Mouse (Mus musculus): ENCODE results near the gene Eif3f. TPM values are rescaled to one million over a fixed set of nuclear protein-coding genes. Genes with fewer than 3 reads are reported as not detected.

The Eif3f gene
- total and polyA plus RNA-seq, 3 experiments, result 86.9 to 172 (median 119) TPM

DNA sequence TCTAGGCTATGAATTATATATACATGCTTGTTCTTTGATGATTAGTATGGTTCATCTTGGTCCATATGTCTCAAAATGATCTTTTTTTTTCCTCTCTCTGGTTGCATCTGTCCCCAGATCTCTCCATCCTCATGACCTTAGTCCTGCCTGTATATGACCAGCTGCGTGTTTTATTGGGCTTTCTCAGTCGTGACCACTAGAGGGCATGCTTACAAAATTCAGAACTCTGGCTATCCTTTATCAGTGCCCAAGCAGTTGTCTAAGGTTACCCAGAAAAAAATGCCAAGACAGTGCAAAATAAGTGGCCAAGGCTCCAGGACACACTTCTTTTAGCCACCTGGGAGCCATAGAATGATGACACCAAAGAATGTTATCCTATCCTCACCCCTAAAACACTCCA is 9.8 kb downstream of the Eif3f start:
- H3K36me3 ChIP-seq (replicated peaks in 1 of 2; ENCODE audit: control insufficient read depth in 1 of 2, insufficient read depth in 1 of 2, low read length in 1 of 2), result peaks cover 47 to 83% of the 10 kb centered on the region in 2 experiments
- TF ChIP-seq GABPA (IDR thresholded peaks at IDR 0.05; ENCODE audit: insufficient replicate concordance, low read depth, low read length) (no peak), JUND (conservative IDR thresholded peaks at IDR 0.05; ENCODE audit: low read depth, low read length) (no peak), BHLHE40 (IDR thresholded peaks at IDR 0.05; ENCODE audit: low read depth, low read length) (no peak), MAFK (IDR thresholded peaks at IDR 0.05; ENCODE audit: insufficient replicate concordance, low read length) (no peak), MAX (IDR thresholded peaks at IDR 0.05; ENCODE audit: low read length) (no peak), ZKSCAN1 (IDR thresholded peaks at IDR 0.05; ENCODE audit: borderline replicate concordance, low read depth, low read length) (no peak), MEF2A (IDR thresholded peaks at IDR 0.05; ENCODE audit: borderline replicate concordance, low read depth, low read length) (no peak), CTCF (conservative IDR thresholded peaks at IDR 0.05 in 1 of 2, IDR thresholded peaks at IDR 0.05 in 1 of 2; ENCODE audit: low read depth in 2 of 2, low read length in 2 of 2) (peak; percentile 61 to 70; a peak in 3 of 4 replicates), ZC3H11A (IDR thresholded peaks at IDR 0.05; ENCODE audit: low read depth, low read length) (no peak), USF2 (conservative IDR thresholded peaks at IDR 0.05; ENCODE audit: low read depth, low read length) (no peak), NRF1 (IDR thresholded peaks at IDR 0.05; ENCODE audit: low read depth, low read length) (no peak), SMC3 (IDR thresholded peaks at IDR 0.05; ENCODE audit: low read depth, low read length) (peak; percentile 39), CHD2 (IDR thresholded peaks at IDR 0.05; ENCODE audit: low read length) (no peak), ELF1 (IDR thresholded peaks at IDR 0.05; ENCODE audit: low read depth, low read length) (no peak), RAD21 (IDR thresholded peaks at IDR 0.05; ENCODE audit: low read depth, low read length) (peak; percentile 10), CHD1 (IDR thresholded peaks at IDR 0.05; ENCODE audit: low read depth, low read length) (no peak), TCF12 (IDR thresholded peaks at IDR 0.05; ENCODE audit: low read depth, low read length) (no peak), MYC (IDR thresholded peaks at IDR 0.05; ENCODE audit: low read depth, low read length) (no peak)
- dilution Hi-C loops (cut with MboI; ENCODE audit: extremely low pct_ligation_motif_present, extremely low pct_unique_long_range_greater_than_20kb, low sequenced_read_pairs), result no loop called here

DNA sequence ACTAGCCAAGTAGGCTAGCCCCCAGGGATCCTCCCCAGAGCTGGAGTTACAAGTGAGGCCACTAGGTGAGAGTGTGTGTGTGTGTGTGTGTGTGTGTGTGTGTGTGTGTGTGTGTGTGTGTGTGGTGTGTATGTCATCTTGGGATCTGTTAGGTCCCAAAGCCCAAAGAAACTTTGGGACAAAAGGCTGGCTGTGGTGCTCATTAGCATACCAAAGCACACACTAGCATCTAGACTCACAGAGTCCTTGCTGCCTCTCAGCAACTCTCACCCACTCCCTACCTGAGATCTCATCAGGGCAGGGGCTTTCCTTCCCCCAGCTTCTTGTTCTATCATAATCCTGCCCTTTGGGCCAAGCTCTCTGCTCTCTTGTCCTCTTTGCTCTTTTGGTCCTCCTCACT is 14.4 kb downstream of the Eif3f start:
- H3K27me3 ChIP-seq (replicated peaks), result no peaks in the 10 kb centered on the region
- H3K9me3 ChIP-seq (replicated peaks; ENCODE audit: low read length), result peaks cover 7% of the 10 kb centered on the region
- no peak overlapping the region for H3K4me3 ChIP-seq (replicated peaks in 1 of 3; ENCODE audit: low read depth in 2 of 3, low read length in 2 of 3, poor library complexity in 1 of 3)
- dilution Hi-C loops (cut with MboI; ENCODE audit: extremely low pct_ligation_motif_present, extremely low pct_unique_long_range_greater_than_20kb, low sequenced_read_pairs), result no loop called here
- TF ChIP-seq USF2 (conservative IDR thresholded peaks at IDR 0.05; ENCODE audit: low read depth, low read length), result no peak
- TF ChIP-seq ZNF384 (IDR thresholded peaks at IDR 0.05; ENCODE audit: low read depth, low read length), result no peak
- TF ChIP-seq MAX (IDR thresholded peaks at IDR 0.05; ENCODE audit: low read length), result no peak
- no peak for TF ChIP-seq CHD1 (IDR thresholded peaks at IDR 0.05; ENCODE audit: low read depth, low read length)
- no peak for TF ChIP-seq SIN3A (IDR thresholded peaks at IDR 0.05; ENCODE audit: low read length)
- TF ChIP-seq E2F4 (IDR thresholded peaks at IDR 0.05; ENCODE audit: insufficient replicate concordance, low read depth, low read length), result no peak
- TF ChIP-seq MAFK (IDR thresholded peaks at IDR 0.05; ENCODE audit: insufficient replicate concordance, low read length), result no peak
- no peak for TF ChIP-seq MYC (IDR thresholded peaks at IDR 0.05; ENCODE audit: low read depth, low read length)
- TF ChIP-seq EP300 (IDR thresholded peaks at IDR 0.05; ENCODE audit: low read length), result no peak
- no peak for TF ChIP-seq JUN (IDR thresholded peaks at IDR 0.05; ENCODE audit: insufficient read depth, low read depth, low read length)
- no peak for TF ChIP-seq ELF1 (IDR thresholded peaks at IDR 0.05; ENCODE audit: low read depth, low read length)
- TF ChIP-seq HCFC1 (IDR thresholded peaks at IDR 0.05; ENCODE audit: low read depth, low read length), result no peak
- no peak for TF ChIP-seq TBP (conservative IDR thresholded peaks at IDR 0.05; ENCODE audit: low read depth, low read length)
- TF ChIP-seq ZMIZ1 (IDR thresholded peaks at IDR 0.05; ENCODE audit: low read depth, low read length), result no peak
- TF ChIP-seq NRF1 (IDR thresholded peaks at IDR 0.05; ENCODE audit: low read depth, low read length), result no peak
- TF ChIP-seq TCF12 (IDR thresholded peaks at IDR 0.05; ENCODE audit: low read depth, low read length), result no peak
- TF ChIP-seq JUND (conservative IDR thresholded peaks at IDR 0.05; ENCODE audit: low read depth, low read length), result no peak
- no peak for TF ChIP-seq BHLHE40 (IDR thresholded peaks at IDR 0.05; ENCODE audit: low read depth, low read length)
- no peak for TF ChIP-seq ZKSCAN1 (IDR thresholded peaks at IDR 0.05; ENCODE audit: borderline replicate concordance, low read depth, low read length)
- no peak for TF ChIP-seq SMC3 (IDR thresholded peaks at IDR 0.05; ENCODE audit: low read depth, low read length)
- DNase-seq (ENCODE audit: extremely low read depth), result no peak
- no peak overlapping the region for H3K9ac ChIP-seq (ENCODE audit: insufficient read depth, low read depth)
- in situ Hi-C loops (cut with MboI; ENCODE audit: low pct_ligation_motif_present, low pct_unique_long_range_greater_than_20kb, low sequenced_read_pairs), result no loop called here
- no peak overlapping the region for H3K27ac ChIP-seq (ENCODE audit: insufficient read depth, low read depth)
- no peaks in the 10 kb centered on the region for H3K79me2 ChIP-seq (replicated peaks; ENCODE audit: control insufficient read depth, extremely low read depth, insufficient read depth, poor library complexity, severe bottlenecking)
- no peak overlapping the region for H3K4me2 ChIP-seq (ENCODE audit: insufficient read depth, low read depth, poor library complexity, severe bottlenecking)
- H3K36me3 ChIP-seq (replicated peaks in 1 of 2; ENCODE audit: control insufficient read depth in 1 of 2, insufficient read depth in 1 of 2, low read length in 1 of 2), result peaks cover 12 to 42% of the 10 kb centered on the region in 2 experiments
- H3K4me1 ChIP-seq (ENCODE audit: control insufficient read depth in 1 of 2, insufficient read depth in 2 of 2), result peaks cover 0 to 12% of the 10 kb centered on the region in 2 experiments; a peak in 2 of 4 replicates

More for the DNA sequence above, 9.8 kb downstream of the Eif3f start:
- Histone ChIP-seq H3K9ac (ENCODE audit: insufficient read depth, low read depth) (no peak overlapping the region), H3K9me3 (replicated peaks; ENCODE audit: low read length) (no peaks in the 10 kb centered on the region), H3K27me3 (replicated peaks) (no peaks in the 10 kb centered on the region), H3K4me2 (ENCODE audit: insufficient read depth, low read depth, poor library complexity, severe bottlenecking) (no peak overlapping the region), H3K27ac (ENCODE audit: insufficient read depth, low read depth) (no peak overlapping the region), H3K4me3 (replicated peaks in 1 of 3; ENCODE audit: low read depth in 2 of 3, low read length in 2 of 3, poor library complexity in 1 of 3) (no peak overlapping the region), H3K79me2 (replicated peaks; ENCODE audit: control insufficient read depth, extremely low read depth, insufficient read depth, poor library complexity, severe bottlenecking) (no peaks in the 10 kb centered on the region), H3K4me1 (ENCODE audit: control insufficient read depth in 1 of 2, insufficient read depth in 2 of 2) (peaks cover 0 to 4% of the 10 kb centered on the region in 2 experiments; a peak in 1 of 4 replicates)
- peak; percentile 62 for DNase-seq (ENCODE audit: extremely low read depth)
- in situ Hi-C loops (cut with MboI; ENCODE audit: low pct_ligation_motif_present, low pct_unique_long_range_greater_than_20kb, low sequenced_read_pairs), result no loop called here
